Mouse (Mus musculus): ENCODE data around the gene Tmem19. TPM values are rescaled to one million over a fixed set of nuclear protein-coding genes. Genes with fewer than 3 reads are reported as not detected.

Tmem19 gene
- polyA plus RNA-seq (2015; fragmentation: Nextera tagmentation; extraction: Ambion mirVana): 23.2 and 29.3 TPM in 2 replicates

GRCm38 (mm10) chr10:115361840-115362622, at the start of gene Tmem19:
Gene Tmem19, minus strand, starts transcription at chr10:115362501.
- under 1% methylated on average over 57 of the region's 58 CpGs for WGBS
- H3K4me2 ChIP-seq: peak within 1 kb of the TSS; percentile 81
- peak; percentile 100 for ATAC-seq (ENCODE audit: borderline replicate concordance, extremely low read depth, low FRiP score, low TSS enrichment)

DNA sequence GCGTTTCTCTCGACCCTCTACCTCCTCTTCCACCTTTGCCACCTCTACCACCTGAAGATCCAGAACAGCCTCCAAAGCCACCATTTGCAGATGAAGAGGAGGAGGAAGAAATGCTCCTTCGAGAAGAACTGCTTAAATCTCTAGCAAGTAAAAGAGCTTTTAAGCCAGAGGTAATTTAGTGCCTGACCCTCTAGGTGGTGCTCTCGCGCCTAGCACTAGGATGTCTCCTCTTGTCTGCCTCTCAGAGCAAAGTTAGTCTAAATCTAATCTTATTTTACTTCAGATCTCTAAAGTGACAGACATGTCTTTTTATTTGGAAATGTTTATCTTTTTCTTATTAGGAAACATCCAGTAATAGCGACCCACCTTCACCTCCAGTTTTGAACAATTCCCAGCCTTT, 44.1 kb upstream of the Tmem19 start:
- Histone ChIP-seq H3K36me3 (peaks cover 65% of the 10 kb centered on the region), H3K4me2 (no peak overlapping the region), H3K4me3 (no peak overlapping the region), H3K27me3 (no peaks in the 10 kb centered on the region), H3K4me1 (no peaks in the 10 kb centered on the region), H3K9ac (no peak overlapping the region), H3K9me3 (no peaks in the 10 kb centered on the region), H3K27ac (no peak overlapping the region)
- 65% methylated on average over 6 of the region's 6 CpGs for WGBS
- ATAC-seq (ENCODE audit: borderline replicate concordance, extremely low read depth, low FRiP score, low TSS enrichment): no peak

More at GRCm38 (mm10) chr10:115361840-115362622, at the start of gene Tmem19:
- H3K27ac ChIP-seq: peak within 1 kb of the TSS; percentile 97
- peaks cover 6% of the 10 kb centered on the region; the same call in 1 of the 2 replicates for H3K4me1 ChIP-seq
- H3K9ac ChIP-seq: peak within 1 kb of the TSS; percentile 58
- H3K9me3 ChIP-seq: no peaks in the 10 kb centered on the region
- H3K4me3 ChIP-seq: peak within 1 kb of the TSS; percentile 62
- no peaks in the 10 kb centered on the region for H3K27me3 ChIP-seq
- H3K36me3 ChIP-seq: no peaks in the 10 kb centered on the region

DNA sequence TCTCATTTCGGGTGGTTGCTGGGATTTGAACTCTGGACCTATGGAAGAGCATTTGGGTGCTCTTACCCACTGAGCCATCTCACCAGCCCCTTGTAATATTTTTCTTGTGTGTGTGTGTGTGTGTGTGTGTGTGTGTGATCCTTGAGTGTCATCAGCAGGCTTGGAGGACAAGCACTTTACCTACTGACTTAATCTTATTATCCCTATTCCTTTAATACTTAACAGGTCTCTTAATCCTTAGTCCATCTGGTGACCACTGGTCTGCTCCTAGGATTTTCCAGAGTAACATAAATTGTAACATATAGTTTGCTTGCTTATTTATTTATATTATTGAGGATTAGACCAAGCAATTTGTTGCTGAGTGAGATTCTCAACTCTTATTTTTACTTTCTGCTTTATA, 29.6 kb upstream of the Tmem19 start:
- no peaks in the 10 kb centered on the region for H3K27me3 ChIP-seq
- WGBS: 91% methylated on average over 1 of the region's 1 CpGs
- H3K4me3 ChIP-seq: no peak overlapping the region
- H3K4me1 ChIP-seq: peaks cover 14% of the 10 kb centered on the region
- no peak overlapping the region for H3K27ac ChIP-seq
- H3K36me3 ChIP-seq: peaks cover 28% of the 10 kb centered on the region
- no peaks in the 10 kb centered on the region for H3K9me3 ChIP-seq
- H3K4me2 ChIP-seq: no peak overlapping the region
- H3K9ac ChIP-seq: no peak overlapping the region
- no peak for ATAC-seq (ENCODE audit: borderline replicate concordance, extremely low read depth, low FRiP score, low TSS enrichment)

- Histone ChIP-seq H3K27ac (no peak overlapping the region), H3K27me3 (no peaks in the 10 kb centered on the region), H3K4me1 (peaks cover 14% of the 10 kb centered on the region), H3K4me3 (no peak overlapping the region), H3K9me3 (no peaks in the 10 kb centered on the region), H3K9ac (no peak overlapping the region), H3K36me3 (peaks cover 28% of the 10 kb centered on the region), H3K4me2 (no peak overlapping the region)
- WGBS: 93% methylated on average over 4 of the region's 4 CpGs
- no peak for ATAC-seq (ENCODE audit: borderline replicate concordance, extremely low read depth, low FRiP score, low TSS enrichment)
These were observed 28.8 kb upstream of the Tmem19 start for GRCm38 (mm10) chr10:115391076-115391475.

- Histone ChIP-seq H3K36me3 (peaks cover 14% of the 10 kb centered on the region), H3K27ac (no peak overlapping the region), H3K27me3 (no peaks in the 10 kb centered on the region), H3K4me1 (peaks cover 20% of the 10 kb centered on the region), H3K4me3 (no peak overlapping the region), H3K9ac (no peak overlapping the region), H3K9me3 (no peaks in the 10 kb centered on the region), H3K4me2 (peak overlapping the region; percentile 18; the same call in 1 of the 2 replicates)
- WGBS: 78% methylated on average over 3 of the region's 3 CpGs
- no peak for ATAC-seq (ENCODE audit: borderline replicate concordance, extremely low read depth, low FRiP score, low TSS enrichment)
These were observed 25.6 kb upstream of the Tmem19 start for GRCm38 (mm10) chr10:115387891-115388290.

DNA sequence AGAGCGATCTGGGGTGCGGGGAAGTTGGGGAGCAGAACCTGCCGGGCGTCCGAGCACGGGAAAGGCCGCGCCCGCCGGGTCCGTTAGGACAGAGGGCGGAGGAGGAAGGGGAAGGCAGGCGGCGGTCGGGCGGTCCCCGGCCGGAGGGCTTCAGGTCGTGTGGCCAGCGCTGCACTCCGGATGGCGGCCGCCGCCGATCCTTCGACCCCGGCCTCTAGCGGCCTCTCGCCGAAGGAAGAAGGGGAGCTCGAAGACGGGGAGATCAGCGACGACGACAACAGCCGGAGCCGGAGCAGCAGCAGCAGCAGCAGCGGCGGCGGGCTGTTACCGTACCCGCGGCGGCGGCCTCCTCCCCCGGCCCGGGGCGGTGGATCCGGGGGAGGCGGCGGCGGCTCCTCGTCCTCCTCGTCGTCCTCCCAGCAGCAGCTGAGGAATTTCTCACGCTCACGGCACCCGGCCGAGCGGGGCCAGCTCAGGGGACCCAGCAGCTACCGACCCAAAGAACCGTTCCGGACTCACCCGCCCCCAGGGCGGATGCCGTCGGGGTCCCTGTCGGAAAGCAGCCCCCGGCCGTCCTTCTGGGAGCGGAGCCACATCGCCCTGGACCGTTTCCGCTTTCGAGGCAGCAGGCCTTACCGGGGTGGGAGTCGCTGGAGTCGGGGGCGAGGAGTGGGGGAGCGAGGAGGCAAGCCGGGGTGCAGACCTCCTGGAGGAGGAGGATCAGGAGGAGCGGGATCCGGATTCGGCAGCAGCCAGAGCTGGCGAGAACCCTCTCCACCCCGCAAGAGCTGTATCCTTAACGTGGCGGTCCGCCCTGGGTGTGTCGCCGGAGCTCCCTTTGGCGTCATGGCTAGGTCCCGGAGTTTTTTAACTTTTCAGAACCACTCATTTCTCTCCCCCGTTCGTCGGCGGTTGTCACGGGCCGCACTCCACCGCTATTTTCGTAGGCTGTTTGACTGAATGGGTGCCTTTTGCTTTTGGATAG, 23.0 kb upstream of the Tmem19 start:
- H3K27me3 ChIP-seq: no peaks in the 10 kb centered on the region
- H3K9me3 ChIP-seq: no peaks in the 10 kb centered on the region
- peak overlapping the region; percentile 93 for H3K9ac ChIP-seq
- peaks cover 29% of the 10 kb centered on the region for H3K4me1 ChIP-seq
- H3K4me3 ChIP-seq: peak overlapping the region; percentile 90
- H3K27ac ChIP-seq: peak overlapping the region; percentile 99
- H3K36me3 ChIP-seq: 0 out of 2 replicates have a peak, but pooled peaks cover 6% of the 10 kb centered on the region
- ATAC-seq (ENCODE audit: borderline replicate concordance, extremely low read depth, low FRiP score, low TSS enrichment): peak; percentile 17
- H3K4me2 ChIP-seq: peak overlapping the region; percentile 59
- under 1% methylated on average over 93 of the region's 101 CpGs for WGBS

- Histone ChIP-seq H3K9me3 (no peaks in the 10 kb centered on the region), H3K4me3 (peak within 1 kb of the TSS; percentile 90), H3K4me2 (peak within 1 kb of the TSS; percentile 59), H3K36me3 (0 out of 2 replicates have a peak, but pooled peaks cover 3% of the 10 kb centered on the region), H3K27ac (peak within 1 kb of the TSS; percentile 99), H3K27me3 (no peaks in the 10 kb centered on the region), H3K4me1 (peaks cover 29% of the 10 kb centered on the region), H3K9ac (peak within 1 kb of the TSS; percentile 93)
- 0% methylated on average over 65 of the region's 65 CpGs for WGBS
- peak; percentile 98 for ATAC-seq (ENCODE audit: borderline replicate concordance, extremely low read depth, low FRiP score, low TSS enrichment)
These were observed 22.1 kb upstream of the Tmem19 start, which contains the start of the genes Thap2 and Zfc3h1 for GRCm38 (mm10) chr10:115384221-115385017. Gene Thap2, minus strand, starts transcription at chr10:115384443. Gene Zfc3h1, plus strand, starts transcription at chr10:115384959.

GRCm38 (mm10) chr10:115383644-115384220, 21.4 kb upstream of the Tmem19 start:
- peaks cover 29% of the 10 kb centered on the region for H3K4me1 ChIP-seq
- WGBS: 1% methylated on average over 15 of the region's 15 CpGs

DNA sequence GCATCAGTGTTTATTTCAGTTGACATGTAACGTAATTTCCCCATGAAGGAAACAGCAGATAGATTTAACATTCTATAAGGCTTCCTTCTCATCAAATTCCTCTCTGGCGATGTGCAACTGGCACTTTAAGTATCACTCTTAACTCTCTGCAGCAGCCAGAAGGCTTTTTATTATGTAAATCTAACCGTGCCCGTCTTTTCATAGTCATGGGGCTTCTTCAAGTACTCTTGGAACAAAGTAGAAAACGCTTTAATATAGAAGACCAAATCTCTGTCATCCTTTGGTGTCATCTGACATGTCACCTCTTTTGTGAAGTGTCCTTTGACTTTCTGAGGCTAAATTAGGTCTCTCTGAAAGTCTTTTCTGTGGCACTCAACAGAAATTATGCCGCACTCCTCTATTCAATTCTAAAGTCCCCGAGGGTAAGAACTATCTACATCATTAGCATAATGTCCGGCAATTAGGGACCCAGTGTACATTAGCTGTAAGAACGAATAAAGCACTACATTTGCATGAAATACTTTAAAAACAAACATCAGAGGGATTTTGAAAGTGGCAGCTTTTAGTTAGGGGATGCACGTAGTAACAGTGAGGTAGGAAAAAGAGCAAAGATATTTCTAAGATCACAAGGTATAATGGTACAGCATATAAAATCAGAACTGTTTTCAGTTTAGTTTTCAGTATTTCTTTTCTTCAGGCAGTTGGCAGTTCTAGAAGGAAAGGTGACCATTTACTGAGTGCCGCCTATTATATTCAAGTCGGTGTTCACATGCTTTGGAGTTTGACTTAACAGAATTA, 20.7 kb upstream of the Tmem19 start:
- peak overlapping the region; percentile 85 for H3K9ac ChIP-seq
- ATAC-seq (ENCODE audit: borderline replicate concordance, extremely low read depth, low FRiP score, low TSS enrichment): no peak
- H3K27ac ChIP-seq: peak overlapping the region; percentile 99; the same call in 1 of the 2 replicates
- 0 out of 2 replicates have a peak, but pooled peaks cover 2% of the 10 kb centered on the region for H3K36me3 ChIP-seq
- H3K9me3 ChIP-seq: no peaks in the 10 kb centered on the region
- no peaks in the 10 kb centered on the region for H3K27me3 ChIP-seq
- H3K4me1 ChIP-seq: peaks cover 23% of the 10 kb centered on the region
- peak overlapping the region; percentile 90 for H3K4me3 ChIP-seq
- H3K4me2 ChIP-seq: peak overlapping the region; percentile 59
- 22% methylated on average over 12 of the region's 12 CpGs for WGBS

More at GRCm38 (mm10) chr10:115383644-115384220, 21.4 kb upstream of the Tmem19 start:
- no peak for ATAC-seq (ENCODE audit: borderline replicate concordance, extremely low read depth, low FRiP score, low TSS enrichment)
- Histone ChIP-seq H3K4me2 (peak overlapping the region; percentile 59), H3K9me3 (no peaks in the 10 kb centered on the region), H3K9ac (peak overlapping the region; percentile 85), H3K4me3 (peak overlapping the region; percentile 90), H3K27me3 (no peaks in the 10 kb centered on the region), H3K27ac (peak overlapping the region; percentile 99), H3K36me3 (0 out of 2 replicates have a peak, but pooled peaks cover 3% of the 10 kb centered on the region)

DNA sequence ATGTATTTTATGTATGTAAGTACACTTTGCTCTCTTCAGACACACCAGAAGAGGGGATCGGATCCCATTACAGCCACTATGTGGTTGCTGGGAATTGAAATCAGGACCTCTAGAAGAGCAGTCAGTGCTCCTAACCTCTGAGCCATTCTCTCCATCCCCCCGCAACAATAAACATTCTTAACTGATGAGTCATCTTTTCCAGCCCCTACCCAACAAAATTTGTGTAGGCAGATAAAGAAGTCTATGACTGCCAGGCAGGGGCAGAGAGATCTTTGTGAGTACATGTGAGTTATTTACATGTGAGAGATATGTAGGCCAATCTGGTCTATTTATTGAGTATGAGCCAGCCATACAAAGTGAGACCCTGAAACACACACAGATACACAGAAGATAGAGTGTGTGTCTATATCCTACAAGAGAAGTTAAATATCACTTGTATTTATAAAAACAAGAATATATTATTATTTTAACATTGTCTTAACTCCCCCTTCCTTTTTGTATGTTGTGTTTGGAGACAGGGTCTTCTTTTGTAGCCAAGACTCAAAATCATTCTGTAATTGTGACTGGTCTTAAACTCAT, 19.3 kb upstream of the Tmem19 start:
- WGBS: 76% methylated on average over 2 of the region's 2 CpGs
- Histone ChIP-seq H3K27me3 (no peaks in the 10 kb centered on the region), H3K4me2 (no peak overlapping the region), H3K4me3 (no peak overlapping the region), H3K36me3 (no peaks in the 10 kb centered on the region), H3K9ac (no peak overlapping the region), H3K27ac (no peak overlapping the region), H3K4me1 (peaks cover 14% of the 10 kb centered on the region), H3K9me3 (no peaks in the 10 kb centered on the region)
- ATAC-seq (ENCODE audit: borderline replicate concordance, extremely low read depth, low FRiP score, low TSS enrichment): no peak
